Mouse (Mus musculus) cerebellum, adult 9-10 months (tissue): ENCODE measurements around the gene Kpnb1.
A peak's percentile ranks its signal among the peaks of the same experiment; 100 is the strongest.
"Not testable (repeated sequence)": the region's sequence is repeated elsewhere in the genome, so short reads cannot be mapped to it uniquely, and the experiment has no call there.

Source experiments
- DNase-seq: peaks from one replicate; pipeline ENCODE4 v3.0.0; 2022

Kpnb1 gene

DNA sequence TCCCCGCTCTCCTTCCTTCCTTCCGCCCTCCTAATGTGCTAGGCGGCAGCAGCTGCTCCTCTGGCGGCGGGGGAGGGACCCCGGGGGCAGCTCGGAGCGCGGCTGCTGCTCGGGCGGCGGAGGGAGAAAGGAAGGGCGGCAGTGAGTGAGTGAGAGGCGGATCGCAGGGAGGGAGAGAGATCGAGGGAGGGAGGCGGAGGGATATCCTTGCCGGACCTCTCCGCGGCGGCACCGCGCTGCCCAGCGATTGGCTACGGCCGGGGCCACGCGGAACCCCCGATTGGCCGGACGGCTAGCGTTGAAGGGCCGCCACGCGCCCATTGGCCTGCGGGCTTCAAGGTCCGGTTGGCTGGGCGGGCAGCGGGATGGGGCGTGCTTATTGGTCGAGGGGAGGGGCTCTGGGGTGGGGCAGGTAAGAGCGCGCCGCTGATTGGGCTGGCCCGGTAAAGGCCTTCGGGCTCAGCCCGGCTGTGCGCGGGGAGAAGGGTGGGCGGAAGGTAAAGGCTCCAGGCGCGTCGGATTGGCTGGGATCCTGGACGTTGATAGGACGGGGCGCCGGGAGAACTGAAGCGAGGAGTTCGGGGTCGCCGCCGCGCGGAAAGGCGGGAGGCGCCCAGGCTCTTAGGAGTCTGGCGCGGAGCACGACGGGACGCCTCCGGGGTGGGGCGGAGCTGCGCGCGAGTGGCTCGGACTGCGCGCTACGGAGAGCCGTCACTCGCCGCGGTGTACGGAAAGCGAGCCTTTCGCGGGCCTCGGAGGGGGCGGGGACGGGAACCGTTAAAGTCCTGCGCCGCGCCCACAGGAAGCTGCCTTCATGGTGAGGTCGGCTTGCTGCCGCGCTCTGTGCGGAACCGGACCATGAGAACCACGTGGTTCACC lies at the start of gene Kpnb1:
Gene Kpnb1, minus strand, starts transcription at position 118 of the 879 bp plus-strand sequence.
- DNase-seq: peak; percentile 98

DNA sequence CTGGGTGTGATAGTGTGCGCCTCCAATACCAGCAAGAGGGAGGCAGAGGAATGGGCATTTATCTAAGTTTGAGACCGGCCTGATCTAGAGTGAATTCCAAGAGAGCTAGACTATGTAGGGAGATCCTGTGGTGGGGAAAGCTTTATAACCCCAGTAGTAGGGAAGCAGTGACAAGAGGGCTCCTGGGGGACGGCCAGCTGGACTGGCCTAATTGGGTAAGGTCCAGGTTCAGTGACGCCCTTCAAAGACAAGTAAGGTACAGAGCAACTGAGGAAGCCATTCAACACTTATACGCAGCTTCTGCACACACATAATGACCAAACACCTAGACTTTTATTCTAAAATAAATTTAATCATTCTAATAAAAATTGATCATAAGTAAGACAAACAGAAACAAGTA lies 44.8 kb upstream of the Kpnb1 start:
- peak; percentile 62 for DNase-seq

DNA sequence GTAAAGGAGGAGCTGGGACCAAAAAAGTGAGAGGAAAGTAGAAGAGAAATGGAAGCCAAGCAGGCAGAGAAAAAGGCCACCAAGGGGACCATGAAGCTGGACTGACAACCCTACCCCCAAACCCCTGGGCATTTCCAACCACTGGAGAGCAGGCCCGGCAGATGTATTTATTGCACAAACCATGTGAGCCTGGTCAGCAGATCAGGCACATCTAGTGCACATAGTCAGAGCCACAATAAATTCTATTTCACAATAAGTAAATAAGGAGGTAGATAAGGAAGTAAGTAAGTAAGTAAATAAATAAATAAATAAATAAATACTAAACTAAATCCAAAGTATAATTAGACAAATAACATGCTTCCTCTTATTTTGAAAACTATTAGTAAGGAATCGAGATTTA lies 41.7 kb upstream of the Kpnb1 start:
- no peak for DNase-seq

DNA sequence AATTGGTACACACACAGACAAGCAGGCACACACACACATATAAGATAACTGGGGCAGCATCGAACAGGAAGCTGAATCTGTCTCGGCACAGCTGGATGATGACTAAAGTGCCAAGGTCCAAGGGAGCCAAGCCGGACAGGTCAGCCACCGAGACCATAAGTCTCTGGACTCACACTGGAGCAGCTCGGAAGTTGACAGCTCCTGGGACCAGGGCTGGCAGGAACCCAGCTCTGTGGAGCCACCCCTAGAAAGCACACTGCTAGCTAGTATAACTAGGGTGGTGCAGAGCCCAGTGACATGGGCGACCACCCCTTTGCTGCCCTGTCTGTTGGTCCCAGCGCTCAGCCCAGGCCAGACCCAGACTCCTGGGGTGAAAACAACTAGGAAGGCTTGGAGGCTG lies 41.3 kb upstream of the Kpnb1 start:
- DNase-seq: peak; percentile 15

DNA sequence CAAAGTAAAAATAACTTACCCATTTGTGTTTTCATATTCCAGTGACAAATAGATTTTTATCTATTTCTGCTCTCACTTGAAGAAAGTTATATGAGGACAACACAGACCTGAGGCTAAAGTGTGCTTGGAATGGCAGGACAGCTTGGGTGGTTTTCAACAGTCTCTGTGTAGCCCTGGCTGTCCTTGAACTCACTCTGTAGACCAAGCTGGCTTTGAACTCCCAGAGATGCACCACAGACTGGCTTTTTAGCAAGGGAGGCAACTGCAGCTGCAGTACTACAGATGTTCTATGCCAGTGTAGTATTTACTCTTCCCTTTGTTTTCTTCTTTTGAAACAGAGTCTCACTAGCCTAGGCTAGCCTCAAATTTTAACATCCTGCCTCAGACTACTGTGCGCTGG lies 38.5 kb upstream of the Kpnb1 start:
- no peak for DNase-seq

DNA sequence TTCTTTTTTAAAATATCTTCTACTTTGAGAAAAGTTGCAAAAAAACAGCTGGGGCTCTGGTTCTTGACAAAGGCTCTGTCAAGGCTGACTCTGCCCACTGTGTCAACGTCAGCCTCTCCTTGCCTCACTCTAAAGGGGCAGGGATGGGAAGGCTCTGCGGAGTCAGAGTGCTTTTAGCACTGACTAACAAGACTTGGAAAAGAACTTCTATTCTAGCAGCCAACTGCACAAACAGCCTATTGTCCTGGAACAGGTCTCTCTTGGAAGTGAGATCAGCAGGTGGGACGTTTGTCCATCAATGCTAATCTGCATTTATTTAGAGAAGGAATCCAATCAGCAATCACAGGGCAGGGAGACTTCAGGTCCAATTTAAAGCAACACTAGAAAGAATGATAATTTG lies 35.8 kb upstream of the Kpnb1 start:
- DNase-seq: no peak

DNA sequence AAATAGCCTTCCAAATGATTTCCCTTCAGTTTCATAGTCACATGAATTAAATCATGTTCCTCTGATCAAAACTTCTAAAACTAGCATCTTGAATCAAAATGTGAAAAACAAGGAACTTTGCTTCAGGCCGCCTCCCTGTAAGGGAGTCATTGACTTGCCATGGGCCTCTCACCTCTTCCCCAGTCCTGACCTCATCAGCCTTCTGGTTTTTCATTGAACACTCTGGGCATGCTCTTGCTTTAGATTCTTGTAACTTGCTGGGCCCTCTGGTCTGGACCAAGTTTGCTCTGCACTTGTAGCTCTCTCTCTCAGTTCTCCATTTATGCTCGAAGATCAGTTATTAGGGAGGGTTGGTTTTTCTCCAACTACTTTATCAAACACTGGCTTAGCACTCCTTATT lies 33.9 kb upstream of the Kpnb1 start:
- no peak for DNase-seq

DNA sequence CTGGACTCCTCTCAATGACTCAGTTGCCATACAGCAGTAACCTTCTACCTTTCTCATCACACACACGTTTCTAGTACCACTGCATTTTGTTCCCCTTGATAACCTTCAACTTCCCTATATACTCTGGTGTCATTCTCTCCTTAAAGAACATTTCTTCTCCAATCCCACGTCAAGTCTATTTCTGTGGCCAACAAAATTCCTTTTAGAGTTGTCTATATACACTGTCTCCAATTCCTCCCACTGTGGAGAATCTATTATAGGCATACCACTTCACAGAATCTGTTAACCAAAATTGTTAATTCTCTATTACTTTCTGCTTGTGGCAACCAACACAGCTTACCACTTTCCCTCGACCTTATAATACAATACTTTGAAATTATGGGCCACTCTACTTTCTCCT lies 32.5 kb upstream of the Kpnb1 start:
- no peak for DNase-seq

DNA sequence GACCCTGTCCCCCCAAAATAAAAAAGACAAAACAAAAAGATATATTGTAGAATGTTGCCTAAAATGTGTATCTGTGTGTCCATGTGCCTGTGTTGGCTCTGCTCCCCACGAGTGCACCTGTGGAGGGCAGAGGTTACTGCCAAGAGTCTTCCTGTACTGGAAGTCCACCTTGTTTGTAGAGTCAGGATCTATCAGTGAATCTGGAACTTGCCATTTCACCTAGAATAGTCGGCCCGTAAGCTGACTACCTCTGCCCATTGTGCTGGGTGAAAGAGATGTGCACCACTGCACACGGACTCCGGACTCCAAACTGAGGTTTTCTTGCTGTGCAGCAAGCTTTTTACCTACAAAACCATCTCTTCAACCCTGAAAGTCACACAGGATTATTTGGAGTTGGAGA lies 26.7 kb upstream of the Kpnb1 start:
- no peak for DNase-seq

DNA sequence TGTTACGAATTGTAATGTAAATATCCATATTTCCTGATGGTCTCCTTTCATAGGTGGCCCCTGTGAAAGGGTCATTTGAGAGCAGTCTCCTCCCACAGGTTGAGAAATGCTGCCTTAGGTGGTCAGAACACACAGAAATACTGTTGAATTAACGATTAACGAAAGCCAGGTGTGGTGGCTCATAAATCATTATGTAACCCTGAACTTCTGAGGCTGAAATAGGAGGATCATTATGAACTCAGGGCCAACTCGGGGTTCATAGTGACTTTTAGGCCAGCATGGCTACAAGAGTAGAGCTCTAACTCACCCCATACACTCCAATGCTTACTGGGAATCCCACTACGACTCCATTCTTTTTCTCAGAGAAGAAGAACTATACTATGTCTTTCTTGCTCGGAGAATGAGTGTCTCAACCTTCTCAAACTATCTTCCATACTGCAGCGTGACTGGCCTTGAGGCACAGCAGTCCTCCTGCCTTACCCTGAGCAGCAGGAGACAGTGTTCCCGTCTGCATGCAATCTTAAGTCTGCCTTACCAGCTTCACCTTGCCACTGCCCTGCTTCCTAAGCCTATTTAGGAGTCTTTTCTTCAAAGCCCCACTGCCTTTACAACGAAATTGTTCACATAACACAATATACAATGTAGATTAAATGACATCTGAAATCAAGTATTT lies 23.2 kb upstream of the Kpnb1 start:
- DNase-seq: no peak

DNA sequence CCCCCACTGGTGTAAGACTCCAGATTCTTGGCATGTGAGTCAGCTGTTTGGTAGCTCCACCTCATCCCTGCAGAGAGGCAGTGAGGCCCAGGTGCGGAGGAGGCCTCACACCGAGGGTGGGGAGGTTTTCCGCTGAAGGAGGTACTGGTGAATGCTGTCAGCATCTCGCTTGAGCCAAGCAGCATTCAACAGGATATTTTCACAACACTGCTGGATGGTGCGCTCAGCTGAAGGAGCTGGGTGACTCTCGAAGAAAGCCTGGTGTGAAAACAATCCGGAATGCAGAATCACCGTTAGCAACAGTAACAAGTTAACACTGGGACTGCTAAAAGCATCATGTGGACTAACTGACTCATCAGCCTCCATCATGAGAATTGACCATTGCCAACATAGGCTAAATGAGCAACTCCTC lies 19.3 kb upstream of the Kpnb1 start:
- DNase-seq: no peak

DNA sequence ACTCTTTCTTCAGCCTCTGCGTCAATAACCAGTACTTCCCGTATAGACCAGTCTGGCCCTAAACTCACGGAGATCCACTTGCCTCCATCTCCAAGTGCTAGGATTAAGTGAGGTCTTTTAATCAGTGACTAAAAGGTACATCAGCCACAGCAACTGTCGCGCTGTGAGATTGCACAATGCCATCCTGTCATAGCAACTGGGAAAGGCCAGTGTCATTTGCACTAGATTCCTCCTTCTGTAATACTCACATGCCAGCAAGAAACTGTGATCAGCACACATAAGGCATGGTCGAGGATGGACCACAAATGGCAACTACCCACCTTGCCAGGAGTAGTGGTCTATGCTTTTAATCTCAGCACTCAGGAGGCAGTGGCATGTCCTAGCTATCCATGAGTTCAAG lies 11.8 kb upstream of the Kpnb1 start:
- no peak for DNase-seq

DNA sequence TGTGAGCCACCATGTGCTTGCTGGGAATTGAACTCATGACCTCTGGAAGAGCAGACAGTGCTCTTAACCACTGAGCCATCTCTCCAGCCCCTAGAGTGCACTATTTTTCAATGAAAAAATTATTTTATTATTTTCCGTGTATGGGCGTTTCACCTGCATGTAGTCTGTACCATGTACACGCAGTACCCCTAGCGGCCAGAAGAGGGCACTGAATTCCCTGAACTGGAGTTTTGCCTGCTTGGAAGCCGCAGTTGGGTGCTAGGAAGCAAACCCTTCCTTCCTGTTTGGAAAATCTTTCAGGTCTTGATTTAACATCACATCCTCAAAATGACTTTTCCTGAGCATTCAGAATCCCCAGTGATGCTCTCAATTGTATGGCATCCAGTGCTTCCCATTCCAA lies 10.9 kb upstream of the Kpnb1 start:
- DNase-seq: peak; percentile 64

DNA sequence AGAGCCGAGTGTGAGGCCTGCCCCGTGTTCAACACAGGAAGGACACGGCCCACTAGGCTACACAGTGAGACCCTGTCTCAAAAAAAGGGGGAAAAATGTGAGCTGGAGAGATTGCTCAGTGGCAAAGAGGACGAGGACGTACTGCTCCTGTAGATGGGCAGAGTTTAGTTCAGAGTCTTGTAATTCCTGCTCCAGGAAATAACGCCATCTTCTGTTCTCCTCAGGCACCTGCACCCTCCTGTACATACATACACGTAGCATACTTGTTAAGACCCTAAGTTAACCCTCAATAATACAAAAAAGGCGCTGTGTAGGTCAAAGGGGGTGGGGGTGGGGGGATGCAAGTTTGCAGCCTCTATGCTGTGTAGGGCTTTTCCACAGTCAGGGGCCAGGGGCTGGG lies 9.3 kb upstream of the Kpnb1 start:
- DNase-seq: no peak

DNA sequence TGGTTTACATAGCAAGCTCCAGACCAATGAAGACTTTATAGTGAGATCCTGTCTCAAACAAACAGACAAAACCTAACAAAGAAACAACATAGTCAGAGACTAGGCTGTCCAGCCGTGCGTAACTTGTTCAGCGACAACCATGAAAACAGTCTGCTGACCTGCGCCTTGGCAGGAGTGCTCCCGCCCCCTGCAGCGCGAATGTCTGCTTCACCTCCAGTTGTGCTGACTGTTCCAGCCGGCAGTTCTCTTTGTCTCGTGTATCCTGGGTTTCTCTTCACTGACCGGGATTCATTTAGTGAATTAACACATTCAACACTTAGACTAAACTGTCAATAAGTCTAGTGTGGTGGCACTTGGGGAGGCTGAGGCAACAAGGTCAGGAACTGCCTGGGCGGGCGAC lies 8.9 kb upstream of the Kpnb1 start:
- no peak for DNase-seq

DNA sequence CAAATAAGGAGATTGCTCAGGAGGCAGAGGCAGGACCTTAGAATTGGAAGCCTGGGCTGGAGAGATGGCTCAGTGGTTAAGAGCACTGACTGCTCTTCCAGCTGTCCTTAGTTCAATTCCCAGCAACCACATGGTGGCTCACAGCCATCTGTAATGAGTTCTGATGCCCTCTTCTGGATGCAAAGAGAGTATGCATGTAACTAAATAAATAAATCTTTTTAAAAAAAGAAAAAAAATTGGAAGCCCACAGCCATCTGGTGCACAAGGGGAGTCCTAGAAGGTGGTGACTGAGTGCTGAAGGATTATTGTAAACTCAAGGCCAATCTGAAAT lies 4.9 kb upstream of the Kpnb1 start:
- no peak for DNase-seq

DNA sequence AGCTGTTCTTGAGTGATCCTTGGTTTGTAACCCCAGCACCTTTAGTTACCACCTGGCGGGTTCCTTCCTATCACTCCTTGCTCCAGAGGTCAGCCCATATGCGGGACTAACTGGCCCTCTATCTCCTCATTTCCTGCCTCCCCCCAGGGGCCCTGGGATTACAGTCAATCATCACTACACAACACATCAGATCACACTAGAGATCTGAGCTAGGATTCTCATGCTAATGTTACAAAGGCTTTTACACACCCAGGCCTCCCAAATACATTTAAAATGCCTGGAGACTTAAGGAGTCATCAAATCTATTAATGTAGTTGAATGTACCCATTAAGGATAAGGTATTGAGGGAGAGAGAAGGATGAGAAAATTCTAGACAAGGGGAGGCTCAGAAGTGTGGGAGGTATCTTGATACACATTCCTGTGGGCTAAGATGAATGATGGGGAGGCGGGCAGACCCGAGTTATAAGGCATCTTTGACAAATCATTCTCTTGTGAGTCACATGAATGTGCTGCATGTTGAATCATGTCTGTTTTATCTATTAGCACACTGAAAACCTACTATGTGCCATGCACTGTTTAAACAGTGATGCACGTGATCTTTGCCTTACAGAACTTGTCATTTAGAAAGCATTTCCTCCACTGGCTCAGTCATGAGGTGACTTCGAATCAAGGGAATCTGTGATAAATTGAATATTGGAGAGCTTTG lies 4.4 kb upstream of the Kpnb1 start:
- no peak for DNase-seq

DNA sequence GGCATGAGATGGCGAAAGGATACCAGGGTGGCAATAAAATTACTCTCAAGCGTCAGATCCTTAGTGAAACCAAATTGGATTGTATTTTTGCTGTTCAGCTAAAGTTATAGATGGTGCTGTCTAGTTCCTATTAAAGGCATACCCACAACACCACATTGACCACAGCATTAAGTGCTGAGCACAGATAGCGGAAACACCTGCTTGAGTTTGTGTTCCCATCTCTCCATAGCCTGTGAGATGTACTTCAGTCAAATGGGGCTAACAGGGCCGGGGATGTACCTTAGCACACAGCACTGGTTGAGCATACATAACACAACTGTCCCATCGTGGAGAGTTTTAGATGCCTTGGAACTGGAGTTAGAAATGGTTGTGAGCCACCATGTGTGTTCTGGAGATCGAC lies 3.3 kb upstream of the Kpnb1 start:
- DNase-seq: no peak

DNA sequence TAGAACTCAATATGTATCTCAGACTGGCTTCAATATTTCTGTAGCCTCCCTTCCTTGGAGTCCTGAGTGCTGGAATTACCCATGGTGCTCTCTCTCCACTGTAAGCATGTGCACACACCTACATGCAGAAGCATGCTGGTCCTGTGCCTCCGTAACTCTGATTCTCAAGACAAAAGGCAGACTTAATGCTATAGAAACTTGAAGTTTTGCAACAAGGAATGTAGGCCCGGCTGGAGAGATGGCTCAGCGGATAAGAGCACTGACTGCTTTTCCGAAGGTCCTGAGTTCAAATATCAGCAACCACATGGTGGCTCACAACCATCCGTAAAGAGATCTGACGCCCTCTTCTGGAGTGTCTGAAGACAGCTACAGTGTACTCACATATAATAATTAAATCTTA lies 2.0 kb upstream of the Kpnb1 start:
- DNase-seq: not testable (repeated sequence)

DNA sequence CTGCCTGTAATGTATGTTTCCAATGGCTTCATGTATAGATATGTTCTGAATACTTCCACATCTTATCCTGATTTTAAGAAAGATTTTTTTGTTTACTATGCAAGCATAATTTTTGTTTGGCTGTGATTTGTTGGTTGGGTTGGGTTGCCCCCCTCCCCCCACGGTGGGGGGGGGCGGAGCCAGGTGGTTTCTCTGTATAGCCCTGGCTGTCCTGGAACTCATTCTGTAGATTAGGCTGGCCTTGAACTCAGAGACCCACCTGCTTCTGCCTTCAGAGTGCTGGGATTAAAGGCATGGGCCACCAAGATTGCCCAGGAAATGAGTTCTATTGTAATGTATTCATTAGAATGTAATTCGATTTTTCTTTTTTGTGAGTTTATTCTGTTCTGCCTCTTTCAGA lies 1.6 kb upstream of the Kpnb1 start:
- DNase-seq: no peak

DNA sequence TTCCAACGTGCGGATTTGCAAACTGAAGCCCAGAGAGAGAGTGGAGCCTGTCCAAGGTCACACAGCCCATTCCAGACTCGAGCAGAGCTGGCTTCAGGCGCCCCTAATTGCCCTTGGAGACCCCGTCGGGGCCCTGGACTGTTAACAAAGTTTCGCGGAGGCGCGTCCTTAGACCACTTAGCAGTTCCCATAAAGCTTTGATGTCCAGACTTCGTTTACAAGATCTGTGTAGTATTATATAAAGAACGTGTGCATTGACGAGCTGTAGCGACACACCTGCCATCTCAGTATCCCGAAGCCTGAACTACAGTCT lies 918 bp upstream of the Kpnb1 start:
- DNase-seq: no peak

DNA sequence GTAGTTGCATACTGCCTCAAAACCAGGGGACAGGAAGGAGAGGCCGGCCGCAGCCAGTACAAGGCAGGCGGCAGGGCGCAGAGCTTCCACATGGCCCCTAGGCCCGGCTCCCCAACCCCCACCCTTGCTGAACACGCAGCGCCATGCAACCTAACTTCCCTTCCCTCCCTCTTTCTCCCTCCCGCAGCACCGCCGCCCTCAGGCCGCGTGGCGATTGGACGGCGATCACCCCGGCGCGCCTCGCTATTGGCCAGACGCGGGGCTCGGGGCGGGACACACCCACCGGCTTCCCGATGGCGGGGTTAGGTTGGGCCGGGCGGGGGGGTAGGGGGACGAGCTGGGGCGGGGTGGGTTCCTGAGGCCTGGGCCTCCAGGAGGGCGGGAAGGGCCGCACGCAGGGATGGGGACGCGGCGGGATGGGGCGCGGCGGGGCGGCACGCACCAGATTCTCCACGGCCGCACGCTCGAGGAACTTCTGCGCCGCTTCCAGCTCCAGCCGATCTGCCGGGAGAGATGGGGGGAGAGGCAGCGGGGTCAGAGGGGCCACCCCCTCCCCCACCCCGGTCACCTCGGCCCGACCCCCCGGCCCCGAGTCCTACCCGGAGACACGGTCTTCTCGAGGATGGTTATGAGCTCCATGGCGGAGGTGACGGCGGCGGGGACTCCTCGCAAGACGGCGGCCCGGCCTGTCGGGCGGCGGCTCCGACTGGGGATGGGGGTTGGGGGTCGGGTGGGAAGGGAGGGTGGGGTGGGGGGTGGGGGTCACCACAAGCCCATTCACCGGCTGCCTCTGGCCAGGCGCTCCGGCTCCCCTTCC lies 526 bp downstream of the Kpnb1 start:
- DNase-seq: peak; percentile 96
